Mouse (Mus musculus) ES-Bruce4 (cell line): Measurements from ENCODE around the gene Olfml2a.

Experiments used
- CTCF ChIP-seq: IDR thresholded peaks from one replicate; pipeline ENCODE4 v1.8.1; 2011; ENCODE audit warnings: low read depth, low read length
- EP300 ChIP-seq: IDR thresholded peaks from 2 replicates; pipeline ENCODE4 v1.6.1; 2011; ENCODE audit warnings: low read depth, low read length; ENCODE audit not compliant: insufficient read depth
- POLR2A ChIP-seq: IDR thresholded peaks from one replicate; pipeline ENCODE4 v1.8.1; 2011; ENCODE audit warnings: low read length; ENCODE audit not compliant: insufficient read depth

- TF ChIP-seq POLR2A (no peak), CTCF (no peak), EP300 (peak; percentile 53; the same call in 1 of the 2 replicates)
Observed at GRCm38 (mm10) chr2:38926145-38926891, 5.5 kb upstream of the Olfml2a start.
